Mouse (Mus musculus) A20 (cell line): ENCODE measurements at regions not wholly inside any gene's neighbourhood (a gene's known extent, or its start where the extent isn't known, plus 50 kb on each side); places are given as distances from the start of the nearest gene placed in this dataset.

Experiments used
- DNase-seq: peaks from one replicate; pipeline ENCODE4 v3.0.0-alpha.2; 2011; ENCODE audit warnings: low read depth, low spot score

DNA sequence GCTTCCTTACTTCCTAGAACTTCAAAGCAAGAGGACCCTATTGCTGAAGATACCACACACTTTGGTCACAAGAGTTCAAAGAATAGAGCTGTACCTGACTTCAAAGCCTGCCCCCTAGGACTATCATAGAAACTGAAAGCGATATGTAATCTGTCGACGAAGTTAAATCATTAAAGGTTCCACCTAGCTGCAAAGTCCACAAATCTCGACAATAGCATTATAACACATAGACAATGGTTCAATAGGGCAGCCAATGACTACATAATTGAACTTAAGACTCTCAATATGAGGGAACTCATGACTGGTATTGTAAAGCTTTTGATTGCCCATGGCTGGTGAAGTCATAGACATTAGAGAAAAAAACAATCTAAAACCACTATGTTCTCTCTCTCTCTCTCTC lies 200.8 kb downstream of the Fscb start:
- DNase-seq: peak; percentile 29

DNA sequence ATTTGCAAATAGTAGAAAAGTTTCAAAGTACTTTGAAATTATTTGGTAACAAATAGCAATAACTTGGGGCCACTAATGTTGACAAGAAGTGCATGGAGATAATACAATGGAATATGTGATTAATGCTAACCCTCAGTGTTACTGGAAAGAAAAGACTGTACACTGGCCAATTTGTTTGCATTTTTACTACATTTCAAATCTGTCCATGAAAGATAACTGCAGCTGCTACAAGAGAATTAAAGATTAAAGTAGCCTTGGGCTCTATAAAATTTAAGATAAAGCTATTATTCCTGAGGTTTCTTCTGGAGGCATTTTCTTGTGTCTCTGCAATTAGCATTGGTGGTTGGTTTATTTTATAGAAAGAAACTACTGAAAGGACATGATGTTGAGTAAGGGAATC lies 208.4 kb downstream of the Fscb start:
- DNase-seq: no peak

DNA sequence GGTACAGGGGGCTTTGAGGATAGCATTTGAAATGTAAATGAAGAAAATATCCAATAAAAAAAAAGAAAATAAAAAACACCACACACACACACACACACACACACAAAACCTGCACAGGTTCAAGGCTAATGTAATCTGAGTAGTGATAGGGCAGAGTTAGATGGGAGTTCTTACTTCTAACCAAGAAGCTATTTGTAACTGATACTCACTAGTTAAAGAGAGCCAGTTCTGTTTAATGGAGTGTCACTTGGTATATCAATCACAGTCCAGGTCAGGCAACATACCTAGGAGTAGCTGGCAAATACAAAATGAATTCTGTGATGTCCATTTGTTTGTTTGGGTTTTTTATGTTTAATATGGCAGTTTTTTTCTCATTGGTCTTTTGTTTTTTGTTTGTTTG lies 219.5 kb downstream of the Fscb start:
- no peak for DNase-seq

DNA sequence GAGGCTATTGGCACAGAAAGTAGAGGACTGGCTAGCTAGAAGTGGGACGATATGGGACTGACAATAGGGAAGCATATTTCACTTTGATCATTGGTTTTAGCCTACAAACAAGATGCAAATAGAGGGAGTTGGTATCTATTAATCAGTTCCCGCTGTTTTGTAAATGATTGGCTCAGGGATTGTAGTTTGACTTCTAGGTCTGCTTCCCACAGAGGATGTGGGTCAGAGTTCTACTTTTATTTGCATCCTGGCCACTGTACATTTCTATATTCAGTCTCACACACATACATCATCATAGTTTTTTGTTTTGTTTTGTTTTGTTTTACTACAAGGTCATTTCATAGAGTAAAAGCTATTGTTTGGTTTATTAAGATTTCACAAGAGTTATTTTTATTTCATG lies 224.5 kb downstream of the Fscb start:
- DNase-seq: no peak

DNA sequence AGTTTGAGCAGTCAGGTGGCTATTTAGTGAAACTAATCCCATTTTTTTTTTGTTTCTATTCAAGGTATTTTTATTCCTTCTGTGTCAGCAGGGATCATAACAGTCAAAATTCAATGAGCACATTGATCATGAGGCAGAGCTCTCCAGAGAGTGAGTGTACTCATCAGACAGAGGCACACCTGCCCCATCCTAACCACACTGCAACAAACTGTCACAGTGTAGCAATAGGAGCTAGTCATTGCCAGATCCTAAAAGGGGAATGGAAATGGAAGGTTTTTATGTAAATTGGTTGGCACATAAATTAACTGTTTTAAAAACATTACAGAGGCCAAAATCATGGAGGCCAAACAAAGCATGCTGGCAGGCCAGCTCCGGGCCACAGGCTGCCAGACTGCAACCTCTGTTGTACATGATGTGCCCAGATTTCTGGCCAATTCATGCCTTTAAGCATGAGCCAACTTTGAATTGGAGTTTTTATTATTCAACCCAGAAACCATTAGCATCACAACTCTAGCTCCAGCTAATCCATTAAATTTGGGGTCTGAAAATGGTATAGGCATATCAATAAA lies 244.9 kb downstream of the Fscb start:
- no peak for DNase-seq

DNA sequence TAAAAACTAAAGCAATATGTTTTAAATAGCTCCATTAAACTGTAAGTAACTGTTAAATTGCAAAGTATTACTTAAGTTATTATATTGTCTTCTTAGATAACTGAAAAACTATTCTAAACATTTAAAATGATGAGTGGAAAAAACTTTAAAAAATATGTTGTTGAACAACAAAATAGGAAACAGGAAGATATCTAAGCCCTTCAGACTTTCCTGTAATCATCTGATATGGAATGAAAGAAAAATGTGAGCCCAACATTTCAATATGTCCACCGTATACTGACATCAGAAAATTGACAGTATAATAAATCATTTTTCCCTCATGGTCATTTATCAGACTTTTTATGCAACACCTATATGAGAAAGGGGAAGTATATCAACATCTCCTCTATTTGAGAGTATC lies 258.1 kb downstream of the Fscb start:
- DNase-seq: no peak

DNA sequence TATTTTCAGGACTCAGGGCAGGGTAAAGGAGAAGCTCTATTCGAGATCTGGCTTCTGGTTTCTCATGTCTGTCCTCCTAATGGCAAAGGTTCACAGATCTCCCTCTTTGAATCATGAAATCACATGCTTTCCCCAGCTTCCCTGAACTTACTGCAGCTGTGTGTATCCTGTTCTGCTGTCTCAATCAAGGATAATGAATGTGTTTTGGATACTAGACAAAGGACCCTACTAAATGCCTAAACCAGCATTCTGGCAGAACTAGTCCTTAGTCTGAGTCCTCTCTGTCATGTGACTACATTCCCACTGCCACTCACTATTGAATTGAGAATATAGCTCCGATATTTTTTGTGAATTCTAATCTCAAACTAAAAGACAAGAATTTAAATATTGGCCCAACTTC lies 276.1 kb downstream of the Fscb start:
- DNase-seq: no peak
